Mouse (Mus musculus) lung, postnatal 0 days (tissue): ENCODE data around the gene Rnpep.

Source experiments
- CTCF ChIP-seq: IDR thresholded peaks from 2 replicates; pipeline ENCODE4 v1.5.1; 2016; ENCODE audit warnings: antibody characterized with exemption, mild to moderate bottlenecking
- EP300 ChIP-seq: IDR thresholded peaks from 2 replicates; pipeline ENCODE4 v1.6.1; 2016; ENCODE audit warnings: antibody characterized with exemption, mild to moderate bottlenecking, control low read depth

DNA sequence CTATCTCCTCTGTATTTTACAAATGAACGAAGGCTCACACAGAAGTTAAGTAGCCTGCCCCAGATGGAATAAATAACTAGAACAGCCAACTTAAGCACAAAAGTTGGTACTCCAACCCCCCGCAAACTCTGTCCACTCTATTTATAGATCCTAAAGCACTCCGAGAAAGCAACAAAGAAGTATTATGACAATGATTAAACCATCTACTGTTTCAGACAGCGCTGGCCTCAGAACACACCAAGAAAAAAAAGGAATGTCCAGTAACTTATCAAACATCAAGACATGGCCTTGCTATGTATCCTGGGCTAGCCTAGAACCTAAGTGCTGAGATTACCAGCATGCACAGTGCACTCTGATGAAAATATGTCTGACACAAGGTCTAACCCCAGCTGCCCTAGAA lies 28.3 kb upstream of the Rnpep start:
- TF ChIP-seq EP300 (no peak), CTCF (no peak)
